Mouse (Mus musculus) intestine, embryonic 14.5 days (tissue): ENCODE measurements around the gene Slc25a53. TPM values are rescaled to one million over a fixed set of nuclear protein-coding genes. Genes with fewer than 3 reads are reported as not detected.

Source experiments
- ATAC-seq: fragments of 200-750 bp; cut with Nextera tagmentation; replicated peaks from 2 replicates; pipeline ENCODE4 v1.8.0; 2017; ENCODE audit warnings: low read depth, moderate number of reproducible peaks, moderate TSS enrichment, moderate library complexity; ENCODE audit not compliant: low FRiP score, low TSS enrichment
- DNase-seq: peaks from one replicate; pipeline ENCODE4 v3.0.0-alpha.2; 2018; ENCODE audit warnings: low spot score
- H3K27ac ChIP-seq: fragments of 300-500 bp; sonication (generic); 2 replicates; pipeline ENCODE4 v1.5.1; 2014; ENCODE audit warnings: low read depth, mild to moderate bottlenecking, control low read depth
- H3K27me3 ChIP-seq: fragments of 300-500 bp; sonication (generic); replicated peaks from 2 replicates; pipeline ENCODE4 v1.6.1; 2014; ENCODE audit warnings: low read length, control low read depth; ENCODE audit not compliant: control insufficient read depth, insufficient read depth
- H3K36me3 ChIP-seq: fragments of 300-500 bp; sonication (generic); 2 replicates; pipeline ENCODE4 v1.6.1; 2014; ENCODE audit warnings: low read length, control low read depth; ENCODE audit not compliant: control insufficient read depth, insufficient read depth
- H3K4me1 ChIP-seq: fragments of 300-500 bp; sonication (generic); replicated peaks from 2 replicates; pipeline ENCODE4 v1.6.1; 2014; ENCODE audit warnings: low read length, control low read depth, mixed read lengths; ENCODE audit not compliant: control insufficient read depth, insufficient read depth
- H3K4me2 ChIP-seq: fragments of 300-500 bp; sonication (generic); 2 replicates; pipeline ENCODE4 v1.6.1; 2014; ENCODE audit warnings: low read length
- H3K4me3 ChIP-seq: fragments of 300-500 bp; sonication (generic); 2 replicates; pipeline ENCODE4 v1.5.1; 2014; ENCODE audit warnings: low read depth, low read length, control low read depth, mixed read lengths
- H3K9ac ChIP-seq: fragments of 300-500 bp; sonication (generic); 2 replicates; pipeline ENCODE4 v1.6.1; 2014; ENCODE audit warnings: mild to moderate bottlenecking, low read length
- H3K9me3 ChIP-seq: fragments of 300-500 bp; sonication (generic); 2 replicates; pipeline ENCODE4 v1.6.1; 2016; ENCODE audit warnings: low read length, control low read depth; ENCODE audit not compliant: control insufficient read depth
- WGBS: fragments of 180-500 bp; shearing (Covaris S2); extraction: QIAGEN DNeasy Blood & Tissue Kit; methylation state at CpG from one replicate; pipeline ENCODE4 v1.1.7; 2014; 5-methylcytosine and 5-hydroxymethylcytosine counted together
- polyA plus RNA-seq: library from polyadenylated mRNA; unstranded; fragments of >200 nt; fragmentation: Nextera tagmentation; extraction: Ambion mirVana; gene quantifications from 2 replicates; pipeline ENCODE4 v1.2.1, GENCODE M21; 2014

Gene Slc25a53
- polyA plus RNA-seq, 1 experiment from 2014 or later: 9.3 TPM

GRCm38 (mm10) chrX:136937985-136938384 is 100.1 kb downstream of the Slc25a53 start:
- no peak overlapping the region for H3K4me3 ChIP-seq
- no peaks in the 10 kb centered on the region for H3K4me1 ChIP-seq
- DNase-seq (no peak), ATAC-seq (peak; percentile 75)
- no peaks in the 10 kb centered on the region for H3K9me3 ChIP-seq
- no peak overlapping the region for H3K27ac ChIP-seq
- no peaks in the 10 kb centered on the region for H3K36me3 ChIP-seq
- no peak overlapping the region for H3K9ac ChIP-seq
- H3K27me3 ChIP-seq: no peaks in the 10 kb centered on the region
- WGBS: 14% methylated on average over 3 of the region's 3 CpGs
- H3K4me2 ChIP-seq: no peak overlapping the region

Other genes starting within 250 kb of the Slc25a53 start
- 6.2 and 6.9 TPM in 2 replicates for gene Plp1, start 215.6 kb downstream of the Slc25a53 start, polyA plus RNA-seq
- gene Rab9b, start 169.5 kb downstream of the Slc25a53 start, polyA plus RNA-seq: 0.53 and 0.77 TPM in 2 replicates
- gene H2bfm, start 111.0 kb downstream of the Slc25a53 start, polyA plus RNA-seq: not detected in 2 replicates
- gene Tmsb15b2, start 62.8 kb downstream of the Slc25a53 start, polyA plus RNA-seq: 58.6 and 66.3 TPM in 2 replicates
- gene Tmsb15l, start 61.4 kb downstream of the Slc25a53 start, polyA plus RNA-seq: 5.1 TPM in 2 replicates
- 30.3 and 31.9 TPM in 2 replicates for gene Tmsb15b1, start 61.4 kb downstream of the Slc25a53 start, polyA plus RNA-seq
- gene Zcchc18, start 45.1 kb downstream of the Slc25a53 start, polyA plus RNA-seq: 20.0 and 23.2 TPM in 2 replicates
- 8.7 and 9.0 TPM in 2 replicates for gene Fam199x, start 11.3 kb upstream of the Slc25a53 start, polyA plus RNA-seq
- gene Esx1, start 83.8 kb upstream of the Slc25a53 start, polyA plus RNA-seq: not detected in 2 replicates